Mouse (Mus musculus) embryonic facial prominence, embryonic 12.5 days (tissue): Measurements from ENCODE around the gene Acot13. TPM values are rescaled to one million over a fixed set of nuclear protein-coding genes. Genes with fewer than 3 reads are reported as not detected.
"Not testable (repeated sequence)": the region's sequence is repeated elsewhere in the genome, so short reads cannot be mapped to it uniquely, and the experiment has no call there.

Experiments
- ATAC-seq: fragments of 200-750 bp; cut with Nextera tagmentation; 2 replicates; pipeline ENCODE4 v1.8.0; 2017; ENCODE audit not compliant: insufficient number of reproducible peaks, insufficient read depth, low FRiP score, low TSS enrichment
- H3K27ac ChIP-seq: fragments of 300-500 bp; sonication (generic); 2 replicates; pipeline ENCODE4 v1.5.1; 2016; ENCODE audit warnings: mild to moderate bottlenecking
- H3K27me3 ChIP-seq: fragments of 300-500 bp; sonication (generic); 2 replicates; pipeline ENCODE4 v1.6.1; 2016; ENCODE audit warnings: mild to moderate bottlenecking, moderate library complexity
- H3K36me3 ChIP-seq: fragments of 300-500 bp; sonication (generic); 2 replicates; pipeline ENCODE4 v1.6.1; 2016; ENCODE audit warnings: mild to moderate bottlenecking
- H3K4me1 ChIP-seq: fragments of 300-500 bp; sonication (generic); 2 replicates; pipeline ENCODE4 v1.6.1; 2016
- H3K4me2 ChIP-seq: fragments of 300-500 bp; sonication (generic); replicated peaks from 2 replicates; pipeline ENCODE4 v1.6.1; 2016; ENCODE audit warnings: mild to moderate bottlenecking, moderate library complexity
- H3K4me3 ChIP-seq: fragments of 300-500 bp; sonication (generic); 2 replicates; pipeline ENCODE4 v1.5.1; 2016; ENCODE audit warnings: mild to moderate bottlenecking
- H3K9ac ChIP-seq: fragments of 300-500 bp; sonication (generic); 2 replicates; pipeline ENCODE4 v1.6.1; 2016; ENCODE audit warnings: mild to moderate bottlenecking, moderate library complexity
- H3K9me3 ChIP-seq: fragments of 300-500 bp; sonication (generic); 2 replicates; pipeline ENCODE4 v1.6.1; 2016; ENCODE audit warnings: mild to moderate bottlenecking, moderate library complexity
- WGBS: fragments of 180-500 bp; shearing (Covaris S2); methylation state at CpG from one replicate; pipeline ENCODE4 v1.1.7; 2016; 5-methylcytosine and 5-hydroxymethylcytosine counted together
- polyA plus RNA-seq: library from polyadenylated mRNA; unstranded; fragments of >200 nt; fragmentation: Nextera tagmentation; extraction: Ambion mirVana; gene quantifications from 2 replicates; pipeline ENCODE4 v1.2.1, GENCODE M21; 2016

Gene Acot13
- polyA plus RNA-seq, 1 experiment from 2014 or later: 66.1 TPM

GRCm38 (mm10) chr13:24852570-24852969 lies 21.2 kb upstream of the Acot13 start:
- Histone ChIP-seq H3K9me3 (no peaks in the 10 kb centered on the region), H3K27me3 (no peaks in the 10 kb centered on the region), H3K36me3 (no peaks in the 10 kb centered on the region), H3K9ac (no peak overlapping the region), H3K4me3 (no peak overlapping the region), H3K27ac (no peak overlapping the region), H3K4me2 (no peak overlapping the region), H3K4me1 (no peaks in the 10 kb centered on the region)
- no peak for ATAC-seq
- whole genome bisulfite sequencing: 81% methylated on average over 3 of the region's 3 CpGs

DNA sequence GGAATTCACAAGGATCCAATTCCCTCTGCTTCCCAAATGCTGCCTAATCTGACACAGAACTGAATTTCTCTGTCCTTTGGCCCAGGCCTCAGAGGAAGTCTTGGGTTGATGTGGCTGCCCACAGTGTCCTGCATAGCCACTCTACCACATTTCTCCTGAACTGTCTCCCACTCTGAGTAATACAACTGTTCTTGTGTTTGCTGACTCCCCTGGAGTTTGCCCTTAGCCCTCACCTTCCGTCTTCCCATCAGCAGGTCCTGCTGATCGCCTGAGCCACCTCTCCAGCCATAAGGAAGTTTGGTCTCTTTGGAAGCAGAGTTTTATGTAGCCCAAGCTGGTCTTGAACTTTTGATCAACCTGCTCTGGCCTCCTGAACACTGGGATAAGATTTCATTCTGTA lies 20.6 kb upstream of the Acot13 start:
- no peaks in the 10 kb centered on the region for H3K36me3 ChIP-seq
- H3K9me3 ChIP-seq: no peaks in the 10 kb centered on the region
- no peak for ATAC-seq
- no peaks in the 10 kb centered on the region for H3K4me1 ChIP-seq
- 89% methylated on average over 2 of the region's 2 CpGs for WGBS
- H3K27ac ChIP-seq: no peak overlapping the region
- no peak overlapping the region for H3K4me3 ChIP-seq
- H3K27me3 ChIP-seq: no peaks in the 10 kb centered on the region
- no peak overlapping the region for H3K4me2 ChIP-seq
- H3K9ac ChIP-seq: no peak overlapping the region

DNA sequence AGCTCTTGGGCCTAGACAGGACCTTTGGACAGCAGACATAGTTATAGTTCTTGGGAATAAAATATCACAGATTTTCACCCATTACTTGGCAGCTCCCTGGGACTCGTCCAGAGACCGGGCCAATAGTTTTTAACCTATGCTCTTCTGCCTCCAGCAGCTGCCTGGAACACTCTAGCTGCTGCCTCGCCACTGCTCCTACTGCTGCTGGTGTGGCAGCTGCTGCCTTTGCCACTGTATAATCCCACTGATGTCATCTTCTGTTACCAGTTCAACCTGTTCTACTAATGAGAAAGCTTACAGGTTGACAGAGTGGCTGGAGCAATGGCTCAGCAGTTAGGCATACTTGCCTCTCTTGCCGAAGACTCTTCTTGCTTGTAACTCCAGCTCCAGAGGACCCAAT lies 18.0 kb upstream of the Acot13 start:
- Histone ChIP-seq H3K9me3 (no peaks in the 10 kb centered on the region), H3K36me3 (no peaks in the 10 kb centered on the region), H3K4me1 (peaks cover 6% of the 10 kb centered on the region), H3K9ac (no peak overlapping the region), H3K27ac (no peak overlapping the region), H3K4me2 (no peak overlapping the region), H3K4me3 (no peak overlapping the region), H3K27me3 (no peaks in the 10 kb centered on the region)
- WGBS: 73% methylated on average over 4 of the region's 4 CpGs
- ATAC-seq: no peak

DNA sequence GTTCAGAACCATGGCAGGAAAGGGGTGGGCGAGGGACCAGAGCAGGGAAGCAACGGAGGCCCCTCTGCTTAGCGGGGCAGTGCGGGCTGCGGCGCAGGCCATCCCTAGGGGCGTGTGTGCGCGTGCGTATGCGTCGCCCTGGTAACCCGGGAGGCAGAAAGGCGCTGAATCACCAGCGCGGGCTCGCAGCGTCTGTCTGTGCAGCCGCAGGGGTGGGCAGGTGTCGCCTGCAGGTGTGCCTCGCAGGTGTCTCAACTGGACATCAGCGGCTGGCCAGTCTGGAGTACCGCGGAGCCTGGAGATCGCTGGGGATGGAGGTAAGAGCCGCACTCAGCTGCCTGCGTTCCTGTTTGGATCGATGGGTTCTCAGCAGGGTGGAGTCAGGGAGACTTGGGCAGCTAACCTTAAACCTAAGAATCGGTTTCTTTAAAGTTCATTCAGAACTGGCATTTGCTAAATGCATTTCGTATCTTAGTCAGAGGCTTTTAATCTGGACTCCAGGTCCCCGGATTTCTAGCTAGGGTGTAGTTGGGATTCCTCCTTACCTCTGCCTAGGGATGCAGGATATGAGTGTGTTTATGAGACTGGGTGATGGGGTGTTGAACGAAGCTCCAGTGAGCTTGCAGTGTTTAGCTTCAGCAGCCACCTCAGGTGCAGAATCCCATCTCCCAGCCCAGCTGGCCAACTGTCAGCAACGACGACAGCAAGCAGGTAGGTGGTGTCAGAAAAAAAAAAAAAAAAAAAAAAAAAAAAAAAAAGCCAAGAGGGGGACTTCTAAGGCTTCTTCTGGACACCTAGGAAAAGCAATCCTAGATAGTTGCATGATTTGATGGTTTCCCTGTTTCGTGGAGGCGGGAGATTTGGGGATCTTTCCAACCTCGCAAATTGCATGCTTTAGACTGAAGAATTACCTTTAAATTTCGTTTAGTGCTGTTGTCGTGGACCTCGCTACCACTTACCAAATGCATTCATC lies 13.9 kb upstream of the Acot13 start, which contains the start of gene D130043K22Rik:
D130043K22Rik (plus strand) TSS at position 153 of the 973 bp plus-strand sequence.
- H3K4me3 ChIP-seq: peak within 1 kb of the TSS; percentile 46
- no peaks in the 10 kb centered on the region for H3K9me3 ChIP-seq
- H3K4me2 ChIP-seq: peak within 1 kb of the TSS; percentile 91
- no peaks in the 10 kb centered on the region for H3K27me3 ChIP-seq
- H3K27ac ChIP-seq: no peak within 1 kb of the TSS
- H3K4me1 ChIP-seq: peaks cover 6% of the 10 kb centered on the region
- 13% methylated on average over 40 of the region's 40 CpGs for WGBS
- H3K9ac ChIP-seq: peak within 1 kb of the TSS; percentile 51
- H3K36me3 ChIP-seq: peaks cover under 1% of the 10 kb centered on the region
- peak; percentile 84; the same call in 1 of the 2 replicates for ATAC-seq

GRCm38 (mm10) chr13:24841702-24842101 lies 10.4 kb upstream of the Acot13 start:
- H3K36me3 ChIP-seq: peaks cover 8% of the 10 kb centered on the region
- whole genome bisulfite sequencing: 89% methylated on average over 3 of the region's 3 CpGs

GRCm38 (mm10) chr13:24839831-24840230 lies 8.5 kb upstream of the Acot13 start:
- no peak for ATAC-seq
- Histone ChIP-seq H3K9me3 (no peaks in the 10 kb centered on the region), H3K4me1 (peaks cover 4% of the 10 kb centered on the region), H3K9ac (no peak overlapping the region), H3K4me2 (no peak overlapping the region), H3K36me3 (peaks cover 8% of the 10 kb centered on the region), H3K27me3 (no peaks in the 10 kb centered on the region), H3K4me3 (no peak overlapping the region), H3K27ac (no peak overlapping the region)
- WGBS: 71% methylated on average over 3 of the region's 3 CpGs

More at GRCm38 (mm10) chr13:24841702-24842101, 10.4 kb upstream of the Acot13 start:
- Histone ChIP-seq H3K9ac (no peak overlapping the region), H3K4me3 (no peak overlapping the region), H3K27me3 (no peaks in the 10 kb centered on the region), H3K9me3 (no peaks in the 10 kb centered on the region), H3K4me2 (no peak overlapping the region), H3K4me1 (peaks cover 6% of the 10 kb centered on the region), H3K27ac (no peak overlapping the region)
- no peak for ATAC-seq

- not testable (repeated sequence) for H3K4me3 ChIP-seq, ATAC-seq, H3K4me2 ChIP-seq, H3K36me3 ChIP-seq, H3K27me3 ChIP-seq, H3K4me1 ChIP-seq, H3K9me3 ChIP-seq, H3K27ac ChIP-seq, H3K9ac ChIP-seq
- 92% methylated on average over 8 of the region's 8 CpGs for WGBS
Observed at GRCm38 (mm10) chr13:24837765-24838164, 6.4 kb upstream of the Acot13 start.

GRCm38 (mm10) chr13:24832811-24833155 lies 1.4 kb upstream of the Acot13 start:
- Histone ChIP-seq H3K9ac (peak overlapping the region; percentile 94), H3K27ac (no peak overlapping the region), H3K36me3 (no peaks in the 10 kb centered on the region), H3K27me3 (no peaks in the 10 kb centered on the region), H3K4me3 (peak overlapping the region; percentile 95), H3K4me1 (peaks cover 13% of the 10 kb centered on the region), H3K9me3 (no peaks in the 10 kb centered on the region), H3K4me2 (peak overlapping the region; percentile 85)
- 58% methylated on average over 2 of the region's 2 CpGs for WGBS
- no peak for ATAC-seq

GRCm38 (mm10) chr13:24832131-24832810 lies 931 bp upstream of the Acot13 start:
- no peaks in the 10 kb centered on the region for H3K27me3 ChIP-seq
- whole genome bisulfite sequencing: 6% methylated on average over 21 of the region's 21 CpGs
- H3K9me3 ChIP-seq: no peaks in the 10 kb centered on the region
- no peak for ATAC-seq
- peak overlapping the region; percentile 95 for H3K4me3 ChIP-seq
- H3K36me3 ChIP-seq: no peaks in the 10 kb centered on the region
- peak overlapping the region; percentile 85 for H3K4me2 ChIP-seq
- H3K27ac ChIP-seq: peak overlapping the region; percentile 94
- peak overlapping the region; percentile 94 for H3K9ac ChIP-seq
- peaks cover 13% of the 10 kb centered on the region for H3K4me1 ChIP-seq

DNA sequence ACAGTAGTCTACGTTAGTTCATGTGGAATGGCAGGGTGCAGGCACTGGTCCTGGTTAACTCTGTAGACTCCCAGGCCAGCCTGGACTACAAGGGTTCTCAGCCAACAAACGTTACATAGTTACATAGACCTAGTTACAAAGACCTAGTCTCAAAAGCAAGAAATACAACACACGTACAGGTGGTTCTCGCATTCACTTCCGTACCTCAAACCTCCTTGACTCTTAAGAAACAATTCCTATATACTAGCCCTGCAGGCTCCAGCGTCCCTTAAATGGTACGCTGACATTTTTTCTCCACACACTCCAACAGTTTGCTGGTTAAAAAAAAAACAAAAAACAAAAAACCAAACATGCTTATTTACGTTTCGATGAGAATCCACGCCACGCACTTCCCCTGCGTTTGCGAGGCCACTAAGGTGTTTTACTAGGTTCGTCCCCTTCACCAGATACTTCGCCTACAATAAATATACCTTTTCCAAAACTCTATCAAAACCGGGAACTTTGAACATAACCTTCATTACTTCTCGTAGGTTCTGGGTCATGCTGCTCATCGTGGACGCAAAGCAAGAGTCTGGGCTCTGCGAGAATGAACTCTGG lies 486 bp downstream of the Acot13 start:
- Histone ChIP-seq H3K9me3 (no peaks in the 10 kb centered on the region), H3K4me3 (peak overlapping the region; percentile 95), H3K27ac (peak overlapping the region; percentile 94), H3K36me3 (no peaks in the 10 kb centered on the region), H3K27me3 (no peaks in the 10 kb centered on the region), H3K9ac (peak overlapping the region; percentile 62), H3K4me2 (peak overlapping the region; percentile 85), H3K4me1 (peaks cover 13% of the 10 kb centered on the region)
- WGBS: 2% methylated on average over 20 of the region's 20 CpGs
- no peak for ATAC-seq

GRCm38 (mm10) chr13:24826116-24826515 lies 5.2 kb downstream of the Acot13 start:
- no peaks in the 10 kb centered on the region for H3K9me3 ChIP-seq
- WGBS: 83% methylated on average over 7 of the region's 7 CpGs
- no peak for ATAC-seq
- no peak overlapping the region for H3K4me2 ChIP-seq
- H3K9ac ChIP-seq: no peak overlapping the region
- H3K27me3 ChIP-seq: no peaks in the 10 kb centered on the region
- no peak overlapping the region for H3K27ac ChIP-seq
- H3K4me3 ChIP-seq: no peak overlapping the region
- no peaks in the 10 kb centered on the region for H3K36me3 ChIP-seq
- no peaks in the 10 kb centered on the region for H3K4me1 ChIP-seq
